Mouse (Mus musculus) embryonic facial prominence, embryonic 10.5 days (tissue): ENCODE data around the gene Ufsp1. TPM values are rescaled to one million over a fixed set of nuclear protein-coding genes. Genes with fewer than 3 reads are reported as not detected.

Experiments
- DNase-seq: peaks from one replicate; pipeline ENCODE4 v3.0.0-alpha.2; 2017; ENCODE audit warnings: low spot score
- H3K27ac ChIP-seq: fragments of 300-500 bp; sonication (generic); replicated peaks from 2 replicates; pipeline ENCODE4 v1.5.1; 2016; ENCODE audit warnings: mild to moderate bottlenecking
- H3K27me3 ChIP-seq: fragments of 300-500 bp; sonication (generic); replicated peaks from 2 replicates; pipeline ENCODE4 v1.6.1; 2016; ENCODE audit warnings: low read depth, mild to moderate bottlenecking; ENCODE audit not compliant: poor library complexity, severe bottlenecking
- H3K36me3 ChIP-seq: fragments of 300-500 bp; sonication (generic); replicated peaks from 2 replicates; pipeline ENCODE4 v1.6.1; 2016; ENCODE audit warnings: mild to moderate bottlenecking, moderate library complexity
- H3K4me1 ChIP-seq: fragments of 300-500 bp; sonication (generic); 2 replicates; pipeline ENCODE4 v1.6.1; 2016
- H3K4me3 ChIP-seq: fragments of 300-500 bp; sonication (generic); 2 replicates; pipeline ENCODE4 v1.5.1; 2016; ENCODE audit warnings: mild to moderate bottlenecking, moderate library complexity
- H3K9me3 ChIP-seq: fragments of 300-500 bp; sonication (generic); 2 replicates; pipeline ENCODE4 v1.6.1; 2016; ENCODE audit warnings: mild to moderate bottlenecking
- WGBS: fragments of 180-500 bp; shearing (Covaris S2); methylation state at CpG from one replicate; pipeline ENCODE4 v1.1.7; 2016; 5-methylcytosine and 5-hydroxymethylcytosine counted together
- microRNA-seq: library from miRNA; unstranded; fragments of <30 nt; microRNA quantifications from one replicate; pipeline ENCODE4, GENCODE M21; 2017
- polyA plus RNA-seq: library from polyadenylated mRNA; unstranded; fragments of >200 nt; fragmentation: Nextera tagmentation; extraction: Ambion mirVana; gene quantifications from 2 replicates; pipeline ENCODE4 v1.2.1, GENCODE M21; 2016

Ufsp1 gene
- polyA plus RNA-seq, 1 experiment from 2014 or later, result 7.8 TPM

GRCm38 (mm10) chr5:137342407-137343012 is 48.1 kb downstream of the Ufsp1 start:
- H3K36me3 ChIP-seq, result no peaks in the 10 kb centered on the region
- H3K27ac ChIP-seq, result no peak overlapping the region
- 79% methylated on average over 7 of the region's 7 CpGs for WGBS
- no peaks in the 10 kb centered on the region for H3K9me3 ChIP-seq
- H3K4me1 ChIP-seq, result peaks cover 39% of the 10 kb centered on the region
- H3K4me3 ChIP-seq, result no peak overlapping the region
- H3K27me3 ChIP-seq, result no peaks in the 10 kb centered on the region
- no peak for DNase-seq

GRCm38 (mm10) chr5:137343412-137343811 is 49.0 kb downstream of the Ufsp1 start:
- DNase-seq, result no peak
- WGBS, result 94% methylated on average over 5 of the region's 5 CpGs
- H3K9me3 ChIP-seq, result no peaks in the 10 kb centered on the region
- no peak overlapping the region for H3K27ac ChIP-seq
- H3K36me3 ChIP-seq, result no peaks in the 10 kb centered on the region
- H3K4me3 ChIP-seq, result no peak overlapping the region
- H3K4me1 ChIP-seq, result peaks cover 40% of the 10 kb centered on the region
- no peaks in the 10 kb centered on the region for H3K27me3 ChIP-seq

GRCm38 (mm10) chr5:137343869-137344268 is 49.4 kb downstream of the Ufsp1 start:
- no peaks in the 10 kb centered on the region for H3K9me3 ChIP-seq
- H3K27me3 ChIP-seq, result no peaks in the 10 kb centered on the region
- peaks cover 40% of the 10 kb centered on the region for H3K4me1 ChIP-seq
- H3K4me3 ChIP-seq, result no peak overlapping the region
- no peak for DNase-seq
- no peaks in the 10 kb centered on the region for H3K36me3 ChIP-seq
- H3K27ac ChIP-seq, result no peak overlapping the region

Small RNA genes within 50 kb of the gene (microRNA-seq; reads per million reads assigned to microRNA genes)
- not detected for gene Mir7036
- not detected for gene Mir8116

Other genes with a start within 250 kb of the Ufsp1 start
- gene Ap1s1, start 248.5 kb upstream of the Ufsp1 start, polyA plus RNA-seq, result 177 and 178 TPM in 2 replicates
- gene Serpine1, start 222.4 kb upstream of the Ufsp1 start, polyA plus RNA-seq, result 0.12 TPM in 1 of 2 replicates, not detected in the other
- 3.7 and 3.8 TPM in 2 replicates for gene Trim56, start 178.4 kb upstream of the Ufsp1 start, polyA plus RNA-seq
- gene Muc3, start 145.3 kb upstream of the Ufsp1 start, polyA plus RNA-seq, result not detected in 2 replicates
- gene Muc3a, start 82.2 kb upstream of the Ufsp1 start, polyA plus RNA-seq, result not detected in 2 replicates
- gene Ache, start 7.1 kb upstream of the Ufsp1 start, polyA plus RNA-seq, result 3.8 and 4.5 TPM in 2 replicates
- 191 and 214 TPM in 2 replicates for gene Srrt, start 13.0 kb downstream of the Ufsp1 start, polyA plus RNA-seq
- gene Trip6, start 19.8 kb downstream of the Ufsp1 start, polyA plus RNA-seq, result 73.1 and 76.2 TPM in 2 replicates
- gene Slc12a9, start 39.0 kb downstream of the Ufsp1 start, polyA plus RNA-seq, result 12.6 and 13.4 TPM in 2 replicates
- 53.6 and 56.8 TPM in 2 replicates for gene Ephb4, start 55.5 kb downstream of the Ufsp1 start, polyA plus RNA-seq
- 0.11 and 0.16 TPM in 2 replicates for gene Zan, start 182.4 kb downstream of the Ufsp1 start, polyA plus RNA-seq
- gene Pop7, start 207.9 kb downstream of the Ufsp1 start, polyA plus RNA-seq, result 55.3 and 59.9 TPM in 2 replicates
- gene Gigyf1, start 223.9 kb downstream of the Ufsp1 start, polyA plus RNA-seq, result 15.2 and 15.3 TPM in 2 replicates
- gene Epo, start 238.6 kb downstream of the Ufsp1 start, polyA plus RNA-seq, result 2.1 and 2.3 TPM in 2 replicates
- gene Gnb2, start 238.9 kb downstream of the Ufsp1 start, polyA plus RNA-seq, result 276 and 281 TPM in 2 replicates